Mouse (Mus musculus): ENCODE results near the gene Gsg1. TPM values are rescaled to one million over a fixed set of nuclear protein-coding genes. Genes with fewer than 3 reads are reported as not detected.

Gene Gsg1
- polyA plus RNA-seq, 2 experiments: 0.13 TPM; not detected in 1

GRCm38 (mm10) chr6:135251849-135252727, 2.1 kb downstream of the Gsg1 start:
- 41% methylated on average over 24 of the region's 24 CpGs for WGBS (ENCODE audit: insufficient replicate concordance)
- H3K4me1 ChIP-seq (replicated peaks; ENCODE audit: control insufficient read depth in 2 of 2, insufficient read depth in 2 of 2, low read length in 1 of 2): peaks cover 0 to 6% of the 10 kb centered on the region in 2 experiments; a peak in 2 of 4 replicates
- H3K9ac ChIP-seq (replicated peaks): no peak overlapping the region
- no peaks in the 10 kb centered on the region for H3K36me3 ChIP-seq (replicated peaks; ENCODE audit: control insufficient read depth, insufficient read depth, low read depth)
- H3K27ac ChIP-seq: no peak overlapping the region
- no peaks in the 10 kb centered on the region for H3K9me3 ChIP-seq (ENCODE audit: control insufficient read depth, low read length)
- TF ChIP-seq CTCF (IDR thresholded peaks at IDR 0.05; ENCODE audit: low read depth) (no peak), EP300 (IDR thresholded peaks at IDR 0.05; ENCODE audit: low read depth) (no peak)
- H3K4me3 ChIP-seq (ENCODE audit: insufficient read depth in 1 of 2, low read depth in 2 of 2, low read length in 2 of 2): no peak overlapping the region
- H3K27me3 ChIP-seq (ENCODE audit: control insufficient read depth, insufficient read depth, low read length): peaks cover 15% of the 10 kb centered on the region; the same call in 1 of the 2 replicates
- DNase-seq (ENCODE audit: low read depth in 3 of 3, low spot score in 3 of 3): no peak
- no peak overlapping the region; the same call in 1 of the 2 replicates for H3K4me2 ChIP-seq (ENCODE audit: low read depth)
- no peak for ATAC-seq (ENCODE audit: insufficient read depth)

DNA sequence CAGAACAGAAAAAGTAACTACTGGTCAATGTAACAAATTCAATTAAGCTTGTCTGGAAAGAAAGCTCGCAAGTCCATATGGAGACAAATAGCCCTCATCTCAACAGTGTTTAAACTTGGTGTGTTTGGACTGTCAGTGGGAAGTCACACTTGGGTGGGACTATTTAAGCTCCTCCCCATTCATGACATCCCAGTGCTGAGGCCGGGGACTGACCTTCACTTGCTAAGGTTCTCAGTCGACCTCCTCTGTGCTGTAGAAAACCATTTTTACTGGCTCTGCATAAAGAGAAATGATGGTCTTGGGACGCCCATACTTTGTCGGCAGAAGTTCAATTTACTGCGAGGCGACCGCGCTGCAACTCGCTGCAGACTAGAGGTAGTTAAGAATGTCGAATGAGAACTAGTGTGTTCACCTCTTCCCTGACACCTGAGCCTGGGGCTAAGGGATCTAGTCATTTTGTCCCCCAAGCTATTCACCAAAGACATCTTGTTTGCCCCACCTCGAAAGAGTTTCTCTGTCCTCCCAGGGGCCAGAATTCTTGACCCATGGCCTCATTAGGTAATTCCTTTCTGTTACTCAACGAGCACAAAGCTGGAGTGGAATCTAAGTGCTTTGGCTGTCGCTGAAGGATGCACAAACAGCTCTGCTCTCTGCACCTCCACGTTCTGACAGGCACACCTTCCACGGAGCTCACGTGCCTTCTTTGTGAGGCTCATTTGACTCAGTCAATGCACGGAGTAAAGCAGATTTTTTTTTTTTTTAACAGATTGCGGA, 3.0 kb downstream of the Gsg1 start:
- no peak overlapping the region for H3K27ac ChIP-seq
- no peak overlapping the region for H3K9ac ChIP-seq (replicated peaks)
- 56% methylated on average over 19 of the region's 19 CpGs for WGBS (ENCODE audit: insufficient replicate concordance)
- H3K27me3 ChIP-seq (ENCODE audit: control insufficient read depth, insufficient read depth, low read length): peaks cover 15% of the 10 kb centered on the region; the same call in 1 of the 2 replicates
- no peak overlapping the region for H3K4me3 ChIP-seq (ENCODE audit: insufficient read depth in 1 of 2, low read depth in 2 of 2, low read length in 2 of 2)
- TF ChIP-seq CTCF (IDR thresholded peaks at IDR 0.05; ENCODE audit: low read depth) (no peak), EP300 (IDR thresholded peaks at IDR 0.05; ENCODE audit: low read depth) (no peak)
- no peaks in the 10 kb centered on the region for H3K36me3 ChIP-seq (replicated peaks; ENCODE audit: control insufficient read depth, insufficient read depth, low read depth)
- H3K4me1 ChIP-seq (replicated peaks; ENCODE audit: control insufficient read depth in 2 of 2, insufficient read depth in 2 of 2, low read length in 1 of 2): peaks cover 0 to 6% of the 10 kb centered on the region in 2 experiments; a peak in 2 of 4 replicates
- no peak overlapping the region for H3K4me2 ChIP-seq (ENCODE audit: low read depth)
- DNase-seq (ENCODE audit: low read depth in 3 of 3, low spot score in 3 of 3) (no peak), ATAC-seq (ENCODE audit: insufficient read depth) (no peak)
- no peaks in the 10 kb centered on the region for H3K9me3 ChIP-seq (ENCODE audit: control insufficient read depth, low read length)

GRCm38 (mm10) chr6:135249846-135250531, 4.2 kb downstream of the Gsg1 start:
- ATAC-seq (ENCODE audit: insufficient read depth): no peak
- Histone ChIP-seq H3K4me1 (replicated peaks; ENCODE audit: control insufficient read depth in 2 of 2, insufficient read depth in 2 of 2, low read length in 1 of 2) (peaks cover 0 to 6% of the 10 kb centered on the region in 2 experiments; a peak in 2 of 4 replicates), H3K27me3 (ENCODE audit: control insufficient read depth, insufficient read depth, low read length) (peaks cover 15% of the 10 kb centered on the region; the same call in 1 of the 2 replicates), H3K9me3 (ENCODE audit: control insufficient read depth, low read length) (no peaks in the 10 kb centered on the region), H3K9ac (replicated peaks) (no peak overlapping the region), H3K4me2 (ENCODE audit: low read depth) (no peak overlapping the region), H3K27ac (no peak overlapping the region), H3K4me3 (ENCODE audit: insufficient read depth in 1 of 2, low read depth in 2 of 2, low read length in 2 of 2) (no peak overlapping the region), H3K36me3 (replicated peaks; ENCODE audit: control insufficient read depth, insufficient read depth, low read depth) (no peaks in the 10 kb centered on the region)
- no peak for DNase-seq (ENCODE audit: low read depth in 3 of 3, low spot score in 3 of 3)
- WGBS (ENCODE audit: insufficient replicate concordance): 31% methylated on average over 19 of the region's 19 CpGs
- TF ChIP-seq CTCF (IDR thresholded peaks at IDR 0.05; ENCODE audit: low read depth): peak; percentile 83
- no peak for TF ChIP-seq EP300 (IDR thresholded peaks at IDR 0.05; ENCODE audit: low read depth)

DNA sequence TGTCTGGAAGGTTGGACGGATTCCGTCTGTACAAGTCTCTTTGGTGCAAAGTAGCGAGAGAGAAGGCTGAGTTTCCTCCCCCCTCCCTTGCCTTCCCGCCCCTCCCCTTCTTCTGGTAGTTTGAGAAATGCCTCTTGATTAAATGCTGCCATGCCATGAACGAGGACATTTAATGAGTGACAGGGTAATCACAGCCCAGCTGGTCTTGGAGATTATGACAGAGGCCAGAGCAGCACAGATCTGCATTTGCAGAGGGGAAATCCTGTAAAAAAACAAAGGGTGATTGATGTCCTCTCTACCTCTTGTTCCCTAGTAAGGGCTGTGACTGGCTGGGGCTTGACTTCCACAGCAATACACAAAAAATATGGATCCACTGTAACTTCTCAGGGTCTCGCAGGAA, 6.3 kb downstream of the Gsg1 start:
- Histone ChIP-seq H3K4me2 (ENCODE audit: low read depth) (no peak overlapping the region), H3K4me3 (ENCODE audit: insufficient read depth in 1 of 2, low read depth in 2 of 2, low read length in 2 of 2) (no peak overlapping the region), H3K27me3 (ENCODE audit: control insufficient read depth, insufficient read depth, low read length) (peaks cover 15% of the 10 kb centered on the region; the same call in 1 of the 2 replicates), H3K9ac (replicated peaks) (no peak overlapping the region), H3K36me3 (replicated peaks; ENCODE audit: control insufficient read depth, insufficient read depth, low read depth) (no peaks in the 10 kb centered on the region), H3K27ac (no peak overlapping the region), H3K9me3 (ENCODE audit: control insufficient read depth, low read length) (no peaks in the 10 kb centered on the region), H3K4me1 (replicated peaks; ENCODE audit: control insufficient read depth in 2 of 2, insufficient read depth in 2 of 2, low read length in 1 of 2) (peaks cover 0 to 6% of the 10 kb centered on the region in 2 experiments; a peak in 2 of 4 replicates)
- no peak for TF ChIP-seq CTCF (IDR thresholded peaks at IDR 0.05; ENCODE audit: low read depth)
- no peak for TF ChIP-seq EP300 (IDR thresholded peaks at IDR 0.05; ENCODE audit: low read depth)
- ATAC-seq (ENCODE audit: insufficient read depth) (no peak), DNase-seq (ENCODE audit: low read depth in 3 of 3, low spot score in 3 of 3) (no peak)
- WGBS (ENCODE audit: insufficient replicate concordance): 34% methylated on average over 6 of the region's 6 CpGs
